Mouse (Mus musculus): ENCODE results near the gene Phf21a. TPM values are rescaled to one million over a fixed set of nuclear protein-coding genes. Genes with fewer than 3 reads are reported as not detected.

The Phf21a gene
- polyA plus RNA-seq, 1 experiment from 2014 or later: 7.3 TPM

- ATAC-seq (ENCODE audit: low FRiP score, low TSS enrichment) (no peak), DNase-seq (ENCODE audit: low spot score) (no peak)
- Histone ChIP-seq H3K9ac (ENCODE audit: low read length) (no peak overlapping the region), H3K27ac (replicated peaks) (no peak overlapping the region), H3K9me3 (ENCODE audit: control insufficient read depth, low read length) (no peaks in the 10 kb centered on the region), H3K4me3 (ENCODE audit: low read depth, low read length) (no peak overlapping the region), H3K4me1 (replicated peaks; ENCODE audit: control insufficient read depth, insufficient read depth) (0 out of 2 replicates have a peak, but pooled peaks cover 4% of the 10 kb centered on the region), H3K27me3 (ENCODE audit: control insufficient read depth, insufficient read depth, low read length) (no peaks in the 10 kb centered on the region), H3K4me2 (replicated peaks; ENCODE audit: low read depth) (no peak overlapping the region), H3K36me3 (ENCODE audit: control insufficient read depth, insufficient read depth, low read length) (peaks cover 16% of the 10 kb centered on the region; the same call in 1 of the 2 replicates)
- WGBS: 80% methylated on average over 17 of the region's 17 CpGs
- TF ChIP-seq EP300 (optimal IDR thresholded peaks at IDR 0.05) (no peak), CTCF (IDR thresholded peaks at IDR 0.05; ENCODE audit: low read depth) (no peak)
Measured at GRCm38 (mm10) chr2:92379783-92380494, 287.0 kb downstream of the Phf21a start.

- WGBS: 62% methylated on average over 6 of the region's 6 CpGs
- H3K4me1 ChIP-seq (replicated peaks; ENCODE audit: control insufficient read depth, insufficient read depth): 0 out of 2 replicates have a peak, but pooled peaks cover 4% of the 10 kb centered on the region
- H3K4me2 ChIP-seq (replicated peaks; ENCODE audit: low read depth): no peak overlapping the region
- no peak overlapping the region for H3K4me3 ChIP-seq (ENCODE audit: low read depth, low read length)
- no peak overlapping the region for H3K9ac ChIP-seq (ENCODE audit: low read length)
- no peaks in the 10 kb centered on the region for H3K27me3 ChIP-seq (ENCODE audit: control insufficient read depth, insufficient read depth, low read length)
- ATAC-seq (ENCODE audit: low FRiP score, low TSS enrichment) (no peak), DNase-seq (ENCODE audit: low spot score) (no peak)
- H3K27ac ChIP-seq (replicated peaks): no peak overlapping the region
- H3K36me3 ChIP-seq (ENCODE audit: control insufficient read depth, insufficient read depth, low read length): peaks cover 17% of the 10 kb centered on the region
- no peak for TF ChIP-seq CTCF (IDR thresholded peaks at IDR 0.05; ENCODE audit: low read depth)
- TF ChIP-seq EP300 (optimal IDR thresholded peaks at IDR 0.05): no peak
- no peaks in the 10 kb centered on the region for H3K9me3 ChIP-seq (ENCODE audit: control insufficient read depth, low read length)
Measured at GRCm38 (mm10) chr2:92380495-92381050, 287.7 kb downstream of the Phf21a start.

GRCm38 (mm10) chr2:92381161-92381560, 288.2 kb downstream of the Phf21a start:
- H3K27me3 ChIP-seq (ENCODE audit: control insufficient read depth, insufficient read depth, low read length): no peaks in the 10 kb centered on the region
- H3K27ac ChIP-seq (replicated peaks): no peak overlapping the region
- no peaks in the 10 kb centered on the region for H3K4me1 ChIP-seq (replicated peaks; ENCODE audit: control insufficient read depth, insufficient read depth)
- H3K4me3 ChIP-seq (ENCODE audit: low read depth, low read length): no peak overlapping the region
- no peak overlapping the region for H3K9ac ChIP-seq (ENCODE audit: low read length)
- TF ChIP-seq CTCF (IDR thresholded peaks at IDR 0.05; ENCODE audit: low read depth): no peak
- TF ChIP-seq EP300 (optimal IDR thresholded peaks at IDR 0.05): no peak
- 57% methylated on average over 5 of the region's 5 CpGs for WGBS
- no peak for DNase-seq (ENCODE audit: low spot score)
- ATAC-seq (ENCODE audit: low FRiP score, low TSS enrichment): no peak
- peaks cover 18% of the 10 kb centered on the region for H3K36me3 ChIP-seq (ENCODE audit: control insufficient read depth, insufficient read depth, low read length)
- H3K9me3 ChIP-seq (ENCODE audit: control insufficient read depth, low read length): no peaks in the 10 kb centered on the region
- H3K4me2 ChIP-seq (replicated peaks; ENCODE audit: low read depth): no peak overlapping the region

- Histone ChIP-seq H3K9ac (ENCODE audit: low read length) (no peak within 1 kb of the TSS), H3K9me3 (ENCODE audit: control insufficient read depth, low read length) (no peaks in the 10 kb centered on the region), H3K4me2 (replicated peaks; ENCODE audit: low read depth) (no peak within 1 kb of the TSS), H3K36me3 (ENCODE audit: control insufficient read depth, insufficient read depth, low read length) (peaks cover 17% of the 10 kb centered on the region), H3K27ac (replicated peaks) (no peak within 1 kb of the TSS), H3K4me3 (ENCODE audit: low read depth, low read length) (no peak within 1 kb of the TSS), H3K4me1 (replicated peaks; ENCODE audit: control insufficient read depth, insufficient read depth) (no peaks in the 10 kb centered on the region), H3K27me3 (ENCODE audit: control insufficient read depth, insufficient read depth, low read length) (no peaks in the 10 kb centered on the region)
- DNase-seq (ENCODE audit: low spot score): no peak
- no peak for ATAC-seq (ENCODE audit: low FRiP score, low TSS enrichment)
- 89% methylated on average over 5 of the region's 5 CpGs for WGBS
- no peak for TF ChIP-seq EP300 (optimal IDR thresholded peaks at IDR 0.05)
- no peak for TF ChIP-seq CTCF (IDR thresholded peaks at IDR 0.05; ENCODE audit: low read depth)
Measured at GRCm38 (mm10) chr2:92381901-92382588, 289.1 kb downstream of the Phf21a start, which contains the start of gene 1700029I15Rik. 1700029I15Rik (plus strand) TSS chr2:92382538.

GRCm38 (mm10) chr2:92382759-92383158, 289.8 kb downstream of the Phf21a start:
- no peak overlapping the region for H3K27ac ChIP-seq (replicated peaks)
- DNase-seq (ENCODE audit: low spot score) (no peak), ATAC-seq (ENCODE audit: low FRiP score, low TSS enrichment) (no peak)
- 92% methylated on average over 4 of the region's 4 CpGs for WGBS
- H3K4me3 ChIP-seq (ENCODE audit: low read depth, low read length): no peak overlapping the region
- H3K4me1 ChIP-seq (replicated peaks; ENCODE audit: control insufficient read depth, insufficient read depth): no peaks in the 10 kb centered on the region
- H3K4me2 ChIP-seq (replicated peaks; ENCODE audit: low read depth): no peak overlapping the region
- TF ChIP-seq CTCF (IDR thresholded peaks at IDR 0.05; ENCODE audit: low read depth): no peak
- no peak for TF ChIP-seq EP300 (optimal IDR thresholded peaks at IDR 0.05)
- peaks cover 15% of the 10 kb centered on the region for H3K36me3 ChIP-seq (ENCODE audit: control insufficient read depth, insufficient read depth, low read length)
- H3K9ac ChIP-seq (ENCODE audit: low read length): no peak overlapping the region
- no peaks in the 10 kb centered on the region for H3K9me3 ChIP-seq (ENCODE audit: control insufficient read depth, low read length)
- no peaks in the 10 kb centered on the region for H3K27me3 ChIP-seq (ENCODE audit: control insufficient read depth, insufficient read depth, low read length)

All from stomach, postnatal 0 days (tissue).